Mouse (Mus musculus): ENCODE data around the gene Blcap. TPM values are rescaled to one million over a fixed set of nuclear protein-coding genes. Genes with fewer than 3 reads are reported as not detected.
A peak's percentile ranks its signal among the peaks of the same experiment; 100 is the strongest.

Blcap gene
- total and polyA plus RNA-seq, 3 experiments = 47.8 to 98.1 (median 66.3) TPM

DNA sequence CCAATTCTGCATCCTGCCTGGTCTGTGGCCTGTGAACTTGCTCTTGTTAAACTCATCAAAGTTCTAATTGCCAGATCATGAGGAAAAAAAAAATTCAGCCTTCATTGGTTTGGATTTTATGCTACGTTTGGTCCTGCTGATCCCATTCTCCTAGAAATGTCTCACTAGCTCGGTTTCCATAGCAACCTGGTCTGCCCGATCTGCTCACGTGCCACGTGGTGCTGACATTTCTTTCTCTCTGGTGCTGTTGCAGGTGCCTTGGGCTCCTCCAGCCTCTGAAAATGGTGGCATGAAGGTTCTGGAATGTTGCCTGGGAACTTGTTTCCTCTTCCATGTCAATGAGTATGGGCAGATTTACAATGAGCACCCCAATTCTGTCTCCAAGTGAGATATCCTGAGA is 50.6 kb downstream of the Blcap start:
- no peak for DNase-seq

DNA sequence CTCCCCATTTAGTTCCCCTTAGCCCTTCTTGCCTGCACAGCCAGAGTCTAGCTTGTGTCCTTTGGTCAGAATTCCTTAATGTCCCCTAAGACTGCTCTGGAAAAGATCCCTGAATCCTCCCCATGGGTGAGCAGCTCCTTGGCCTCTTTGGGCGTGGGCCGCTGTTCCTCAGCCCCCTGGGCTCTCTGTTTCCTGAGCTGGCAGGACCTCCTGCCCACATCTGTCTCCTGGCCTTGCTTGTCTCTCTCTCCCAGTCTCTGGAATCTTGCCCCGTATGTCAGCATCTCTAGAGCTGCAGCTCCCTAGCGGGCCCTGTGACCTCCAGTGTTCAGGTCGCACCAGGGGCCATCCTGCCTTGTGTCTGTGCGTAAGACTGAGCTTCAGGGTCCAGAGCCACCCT is 51.6 kb downstream of the Blcap start:
- DNase-seq = no peak

DNA sequence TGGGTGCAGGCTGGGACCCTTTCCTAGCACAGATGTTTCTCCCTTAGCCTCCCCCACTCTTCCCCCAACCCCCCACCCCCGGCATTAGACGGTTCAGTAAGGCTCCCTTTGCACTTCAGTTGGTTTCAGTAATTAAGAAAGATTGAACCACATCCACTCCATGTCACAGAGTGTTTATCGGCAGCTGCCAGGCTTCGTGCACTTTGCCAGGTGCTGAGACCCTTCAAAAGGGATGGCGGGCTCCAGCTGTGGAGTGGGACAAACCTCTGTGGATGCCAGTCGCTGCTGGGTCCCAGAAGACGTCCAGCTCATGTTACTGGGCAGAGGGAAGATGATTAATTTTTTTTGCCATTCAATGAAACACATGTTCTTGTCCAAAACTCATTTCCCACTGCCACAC is 52.6 kb downstream of the Blcap start:
- no peak for DNase-seq

DNA sequence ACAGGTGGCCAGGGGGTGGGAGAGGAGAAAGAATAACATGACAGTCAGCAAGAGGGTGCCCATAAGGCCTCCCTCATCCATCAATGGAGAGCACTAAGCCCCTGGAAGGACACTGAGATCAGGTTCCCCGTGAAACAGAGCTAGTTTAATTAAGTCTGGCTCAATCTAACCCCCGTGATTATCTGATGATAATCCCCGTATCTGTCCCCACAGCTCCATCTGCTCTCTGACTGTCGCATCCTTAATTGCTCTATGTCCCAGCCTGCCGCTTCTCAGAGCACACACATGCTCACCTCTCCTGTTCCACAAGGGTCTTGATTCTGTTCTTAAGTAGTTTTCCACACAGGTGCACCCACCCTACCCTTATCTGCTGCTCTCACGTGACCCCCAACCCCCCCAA is 53.5 kb downstream of the Blcap start:
- no peak for DNase-seq

DNA sequence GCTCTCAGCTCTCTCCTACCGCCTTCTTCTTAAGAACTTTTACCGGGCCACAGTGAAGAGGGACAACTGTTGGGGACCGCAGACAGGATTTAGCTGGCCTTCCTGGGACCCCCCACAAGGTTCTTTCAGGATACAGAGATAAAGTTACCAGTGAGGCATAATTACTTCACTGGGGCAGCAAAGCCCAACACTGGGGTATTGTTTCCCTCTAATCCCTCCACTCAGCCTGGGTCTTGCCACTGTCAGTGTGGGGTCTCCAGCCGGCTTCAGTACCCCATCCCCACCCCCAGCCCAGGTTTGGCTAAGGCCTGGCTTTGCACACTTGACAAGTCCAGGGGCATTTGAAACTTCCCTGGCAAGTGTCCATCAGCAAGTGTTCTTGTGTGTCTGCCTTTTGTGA is 56.7 kb downstream of the Blcap start:
- DNase-seq = no peak

DNA sequence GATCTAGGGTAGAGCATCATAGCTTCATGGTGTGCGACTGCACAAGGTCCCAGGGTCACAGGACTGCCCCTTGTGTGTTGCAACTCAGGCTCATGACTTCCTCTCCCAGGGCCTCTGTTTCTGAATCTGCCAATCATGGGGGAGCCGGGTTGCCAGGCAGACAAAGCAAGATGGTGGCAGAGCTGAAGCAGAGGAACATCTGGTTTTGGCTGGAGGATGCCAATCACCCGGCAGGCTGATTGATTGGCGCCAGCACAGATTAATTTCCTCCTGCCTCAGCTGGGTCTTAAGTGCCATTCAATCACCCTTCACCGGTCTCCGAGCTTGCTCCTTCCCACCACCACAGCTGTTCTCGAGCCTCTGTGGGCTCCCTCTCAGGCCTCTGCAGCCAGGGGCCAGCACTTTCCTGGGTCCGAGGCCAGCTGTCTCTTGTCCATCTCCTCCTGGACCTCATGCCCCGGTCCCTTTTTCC is 57.3 kb downstream of the Blcap start:
- DNase-seq = peak; percentile 50

DNA sequence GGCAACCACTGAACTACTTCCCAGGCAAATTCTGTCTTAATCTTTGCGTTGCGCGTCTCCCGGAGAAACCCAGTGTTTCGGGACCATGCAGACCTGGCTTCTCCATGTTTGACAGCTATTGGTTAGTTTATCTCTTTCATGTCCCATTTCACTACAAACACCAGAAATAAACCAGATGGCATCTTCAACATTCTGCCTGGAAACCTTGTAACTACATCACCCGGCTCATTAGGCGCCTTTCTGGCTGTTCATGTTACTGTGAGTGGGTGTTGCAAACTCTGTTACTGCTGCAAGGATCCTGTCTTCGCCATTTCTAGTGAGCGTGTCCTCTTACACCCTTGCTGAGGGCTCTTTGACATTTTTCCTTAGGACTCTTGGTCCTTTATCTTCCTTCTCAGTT is 58.2 kb downstream of the Blcap start:
- DNase-seq = no peak

DNA sequence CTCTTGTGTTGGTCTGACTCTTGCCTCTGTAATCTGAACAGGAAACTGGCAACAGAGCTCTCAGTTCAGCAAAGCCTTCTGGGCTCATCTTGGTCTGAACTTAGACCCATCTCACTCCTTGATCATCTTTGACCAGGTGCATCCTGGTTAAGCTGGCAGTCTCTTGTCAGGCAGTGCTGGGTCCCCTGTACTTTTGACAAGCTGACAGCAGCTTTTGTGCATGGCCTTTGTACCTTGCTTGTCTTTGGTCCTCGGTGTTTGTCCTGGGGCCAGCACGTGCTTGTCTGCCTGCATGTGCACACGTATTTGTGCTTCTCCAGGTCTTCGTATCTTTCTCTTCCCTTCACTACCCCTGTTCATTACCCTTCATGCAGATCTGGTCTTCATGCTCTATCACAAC is 61.0 kb downstream of the Blcap start:
- no peak for DNase-seq

DNA sequence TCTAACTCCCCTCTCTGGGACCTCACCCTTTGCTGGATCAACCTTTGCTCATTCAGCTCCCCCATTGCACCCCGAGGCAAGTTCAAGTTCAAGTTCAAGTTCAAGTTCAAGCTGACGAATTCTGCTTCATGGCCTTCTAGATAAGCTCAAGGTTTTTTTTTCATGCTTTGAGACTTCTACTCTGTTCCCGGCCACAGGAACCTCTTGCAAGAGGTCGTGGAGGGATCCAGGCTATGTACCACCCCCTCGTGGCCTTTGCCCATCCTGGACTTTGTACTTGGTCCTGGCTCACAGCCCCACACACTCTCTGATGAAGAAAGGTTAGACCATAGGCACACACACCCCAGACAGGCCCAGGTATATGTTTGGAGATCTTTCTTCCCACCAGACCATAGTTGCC is 61.9 kb downstream of the Blcap start:
- DNase-seq = peak; percentile 67

DNA sequence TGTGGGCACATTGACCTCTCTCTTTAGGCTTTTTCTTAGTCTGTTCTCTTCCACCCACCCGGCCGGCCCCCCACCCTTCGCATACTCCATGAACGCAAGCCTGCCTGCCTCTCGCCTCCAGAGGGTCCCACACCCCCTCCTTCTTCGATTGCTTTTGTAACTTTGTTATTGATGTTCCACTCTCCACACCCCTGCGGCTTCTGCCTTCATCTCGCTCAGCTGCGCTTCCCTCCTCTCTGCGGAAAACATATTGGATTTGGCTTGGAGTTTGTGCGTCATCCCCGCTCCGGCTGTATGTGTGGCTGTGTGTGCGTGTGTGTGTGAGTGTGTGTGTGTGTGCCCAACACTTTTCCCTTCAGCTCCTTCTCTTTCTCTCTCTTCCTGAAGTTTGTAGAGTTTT is 64.3 kb downstream of the Blcap start:
- DNase-seq = no peak

Small RNAs within 50 kb of the gene (microRNA-seq; reads per million reads assigned to microRNA genes)
- 0 to 0.88 reads per million in 2 experiments for gene Gm23134

Other genes starting within 250 kb of the Blcap start
- gene Ghrh, start 223.8 kb downstream of the Blcap start, total RNA-seq (2021) = not detected
- not detected in 2 replicates for gene Ghrh, start 223.8 kb downstream of the Blcap start, polyA plus RNA-seq (2012; rRNA removed)
- 10 to 100 TPM; 31.0 to 37.6 TPM for gene Manbal, start 203.7 kb downstream of the Blcap start, total RNA-seq (2021)
- gene Manbal, start 203.7 kb downstream of the Blcap start, polyA plus RNA-seq (2012; rRNA removed) = 85.8 and 87.4 TPM in 2 replicates
- 10 to 100 TPM; 12.6 to 22.7 TPM for gene Src, start 152.8 kb downstream of the Blcap start, total RNA-seq (2021)
- 28.4 and 29.4 TPM in 2 replicates for gene Src, start 152.8 kb downstream of the Blcap start, polyA plus RNA-seq (2012; rRNA removed)
- gene Nnat, start 11.2 kb downstream of the Blcap start, total RNA-seq (2021) = 10 to 100 TPM; 32.4 to 94.3 TPM
- 111 and 203 TPM in 2 replicates for gene Nnat, start 11.2 kb downstream of the Blcap start, polyA plus RNA-seq (2012; rRNA removed)
- 10 to 100 TPM; 15.6 to 20.4 TPM for gene Ctnnbl1, start 166.1 kb upstream of the Blcap start, total RNA-seq (2021)
- 12.4 and 13.4 TPM in 2 replicates for gene Ctnnbl1, start 166.1 kb upstream of the Blcap start, polyA plus RNA-seq (2012; rRNA removed)

All from adrenal gland, adult 2 months (tissue).